Mouse (Mus musculus) heart, adult 11 months (tissue): Measurements from ENCODE around the gene Ctdspl.
A peak's percentile ranks its signal among the peaks of the same experiment; 100 is the strongest.

Experiments used
- DNase-seq: peaks from one replicate; pipeline ENCODE4 v3.0.0; 2022

Gene Ctdspl

GRCm38 (mm10) chr9:118950061-118950460 lies 23.8 kb downstream of the Ctdspl start:
- DNase-seq, result peak; percentile 92

- DNase-seq, result peak; percentile 87
Observed at GRCm38 (mm10) chr9:118950751-118951150, 24.5 kb downstream of the Ctdspl start.

- DNase-seq, result peak; percentile 91
Observed at GRCm38 (mm10) chr9:118951381-118951780, 25.1 kb downstream of the Ctdspl start.

- peak; percentile 97 for DNase-seq
Observed at GRCm38 (mm10) chr9:118952180-118952579, 25.9 kb downstream of the Ctdspl start.

- no peak for DNase-seq
Observed at GRCm38 (mm10) chr9:118953465-118954194, 27.4 kb downstream of the Ctdspl start.

GRCm38 (mm10) chr9:118958802-118959201 lies 32.5 kb downstream of the Ctdspl start:
- peak; percentile 95 for DNase-seq

- peak; percentile 98 for DNase-seq
Observed at GRCm38 (mm10) chr9:118960415-118961091, 34.3 kb downstream of the Ctdspl start.

GRCm38 (mm10) chr9:118963149-118963548 lies 36.9 kb downstream of the Ctdspl start:
- no peak for DNase-seq

GRCm38 (mm10) chr9:118964263-118965034 lies 38.2 kb downstream of the Ctdspl start:
- no peak for DNase-seq

- peak; percentile 88 for DNase-seq
Observed at GRCm38 (mm10) chr9:118969810-118970209, 43.6 kb downstream of the Ctdspl start.

GRCm38 (mm10) chr9:118973028-118973427 lies 46.8 kb downstream of the Ctdspl start:
- no peak for DNase-seq

GRCm38 (mm10) chr9:118973566-118973965 lies 47.3 kb downstream of the Ctdspl start:
- DNase-seq, result peak; percentile 91

- DNase-seq, result peak; percentile 96
Observed at GRCm38 (mm10) chr9:118974148-118974547, 47.9 kb downstream of the Ctdspl start.

- peak; percentile 94 for DNase-seq
Observed at GRCm38 (mm10) chr9:118975211-118975671, 49.0 kb downstream of the Ctdspl start.

- peak; percentile 96 for DNase-seq
Observed at GRCm38 (mm10) chr9:118975758-118976157, 49.5 kb downstream of the Ctdspl start.

GRCm38 (mm10) chr9:118976561-118976960 lies 50.3 kb downstream of the Ctdspl start:
- no peak for DNase-seq

- DNase-seq, result no peak
Observed at GRCm38 (mm10) chr9:118977425-118977824, 51.2 kb downstream of the Ctdspl start.

GRCm38 (mm10) chr9:118980411-118980823 lies 54.2 kb downstream of the Ctdspl start:
- peak; percentile 98 for DNase-seq

GRCm38 (mm10) chr9:118984650-118985432 lies 58.6 kb downstream of the Ctdspl start:
- DNase-seq, result peak; percentile 94

GRCm38 (mm10) chr9:118986286-118986685 lies 60.0 kb downstream of the Ctdspl start:
- no peak for DNase-seq

- no peak for DNase-seq
Observed at GRCm38 (mm10) chr9:118988787-118989580, 62.7 kb downstream of the Ctdspl start.

GRCm38 (mm10) chr9:118990490-118990889 lies 64.2 kb downstream of the Ctdspl start:
- DNase-seq, result no peak
